Mouse (Mus musculus) heart, embryonic 11.5 days (tissue): ENCODE results near the gene Sympk. TPM values are rescaled to one million over a fixed set of nuclear protein-coding genes. Genes with fewer than 3 reads are reported as not detected.

Source experiments
- ATAC-seq: fragments of 200-750 bp; cut with Nextera tagmentation; replicated peaks from 2 replicates; pipeline ENCODE4 v1.8.0; 2017; ENCODE audit warnings: moderate library complexity; ENCODE audit not compliant: insufficient number of reproducible peaks, low FRiP score, low TSS enrichment
- H3K27ac ChIP-seq: fragments of 300-500 bp; sonication (generic); 2 replicates; pipeline ENCODE4 v1.5.1; 2014; ENCODE audit warnings: mild to moderate bottlenecking, low read depth, low read length
- H3K27me3 ChIP-seq: fragments of 300-500 bp; sonication (generic); 2 replicates; pipeline ENCODE4 v1.6.1; 2014; ENCODE audit warnings: mild to moderate bottlenecking, low read length, mixed read lengths; ENCODE audit not compliant: control insufficient read depth, insufficient read depth
- H3K36me3 ChIP-seq: fragments of 300-500 bp; sonication (generic); 2 replicates; pipeline ENCODE4 v1.6.1; 2014; ENCODE audit warnings: mild to moderate bottlenecking, low read length, moderate library complexity, mixed read lengths; ENCODE audit not compliant: control insufficient read depth, insufficient read depth
- H3K4me1 ChIP-seq: fragments of 300-500 bp; sonication (generic); 2 replicates; pipeline ENCODE4 v1.6.1; 2014; ENCODE audit warnings: low read length; ENCODE audit not compliant: control insufficient read depth, insufficient read depth
- H3K4me2 ChIP-seq: fragments of 300-500 bp; sonication (generic); 2 replicates; pipeline ENCODE4 v1.6.1; 2014; ENCODE audit warnings: mild to moderate bottlenecking, moderate library complexity
- H3K4me3 ChIP-seq: fragments of 300-500 bp; sonication (generic); 2 replicates; pipeline ENCODE4 v1.5.1; 2014; ENCODE audit warnings: low read depth, low read length
- H3K9ac ChIP-seq: fragments of 300-500 bp; sonication (generic); 2 replicates; pipeline ENCODE4 v1.6.1; 2014; ENCODE audit warnings: mild to moderate bottlenecking, low read depth, low read length, moderate library complexity
- H3K9me3 ChIP-seq: fragments of 300-500 bp; sonication (generic); replicated peaks from 2 replicates; pipeline ENCODE4 v1.6.1; 2016; ENCODE audit warnings: low read length; ENCODE audit not compliant: control insufficient read depth
- WGBS: fragments of 180-500 bp; shearing (Covaris S2); extraction: QIAGEN DNeasy Blood & Tissue Kit; methylation state at CpG from one replicate; pipeline ENCODE4 v1.1.7; 2014; ENCODE audit not compliant: insufficient replicate concordance; 5-methylcytosine and 5-hydroxymethylcytosine counted together
- polyA plus RNA-seq: library from polyadenylated mRNA; unstranded; fragments of >200 nt; fragmentation: Nextera tagmentation; extraction: Ambion mirVana; gene quantifications from 2 replicates; pipeline ENCODE4 v1.2.1, GENCODE M21; 2014

Gene Sympk
- polyA plus RNA-seq, 1 experiment from 2014 or later = 17.6 TPM

DNA sequence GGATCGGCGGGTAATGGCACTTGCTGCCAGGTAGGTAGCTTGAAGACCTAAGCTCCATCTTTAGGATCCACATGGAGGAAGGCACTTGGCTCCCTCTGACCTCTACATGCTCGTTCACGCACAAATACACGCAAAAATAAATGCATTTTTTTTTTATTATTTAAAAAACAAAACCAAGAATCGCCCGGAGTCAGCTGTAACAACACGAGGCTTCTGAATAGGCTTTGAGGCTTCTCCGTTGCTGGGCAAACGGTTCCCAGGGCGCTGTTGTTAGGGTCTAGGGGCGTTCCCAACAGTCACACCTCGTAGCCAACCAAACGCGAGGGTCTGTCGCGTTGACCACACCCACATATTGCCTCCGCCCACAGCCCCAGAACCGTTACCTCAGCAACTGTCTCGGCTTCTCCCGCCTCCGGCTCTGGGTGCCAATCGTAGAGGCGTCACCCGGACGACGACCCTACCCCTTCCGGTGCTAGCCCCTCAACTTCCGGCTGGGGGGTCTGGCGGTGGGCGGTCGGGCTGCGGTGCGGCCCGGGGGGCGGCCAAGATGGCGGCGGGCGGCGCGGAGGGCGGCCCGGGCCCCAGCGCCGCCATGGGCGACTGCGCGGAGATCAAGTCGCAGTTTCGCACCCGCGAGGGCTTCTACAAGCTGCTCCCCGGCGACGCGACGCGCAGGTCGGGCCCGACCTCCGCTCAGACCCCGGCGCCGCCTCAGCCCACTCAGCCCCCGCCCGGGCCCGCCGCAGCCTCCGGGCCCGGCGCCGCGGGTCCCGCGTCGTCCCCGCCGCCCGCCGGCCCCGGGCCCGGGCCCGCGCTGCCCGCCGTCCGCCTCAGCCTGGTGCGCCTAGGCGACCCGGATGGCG, 51.8 kb downstream of the Sympk start, which contains the start of gene Dmwd:
Gene Dmwd (plus strand): TSS at position 505 of the 863 bp plus-strand sequence.
- H3K27me3 ChIP-seq = no peaks in the 10 kb centered on the region
- peak within 1 kb of the TSS; percentile 94 for H3K9ac ChIP-seq
- H3K4me1 ChIP-seq = peaks cover 15% of the 10 kb centered on the region
- WGBS = 2% methylated on average over 56 of the region's 91 CpGs
- H3K9me3 ChIP-seq = no peaks in the 10 kb centered on the region
- peak within 1 kb of the TSS; percentile 97 for H3K4me3 ChIP-seq
- H3K36me3 ChIP-seq = peaks cover 19% of the 10 kb centered on the region
- H3K27ac ChIP-seq = peak within 1 kb of the TSS; percentile 81
- peak; percentile 96 for ATAC-seq
- peak within 1 kb of the TSS; percentile 94 for H3K4me2 ChIP-seq

DNA sequence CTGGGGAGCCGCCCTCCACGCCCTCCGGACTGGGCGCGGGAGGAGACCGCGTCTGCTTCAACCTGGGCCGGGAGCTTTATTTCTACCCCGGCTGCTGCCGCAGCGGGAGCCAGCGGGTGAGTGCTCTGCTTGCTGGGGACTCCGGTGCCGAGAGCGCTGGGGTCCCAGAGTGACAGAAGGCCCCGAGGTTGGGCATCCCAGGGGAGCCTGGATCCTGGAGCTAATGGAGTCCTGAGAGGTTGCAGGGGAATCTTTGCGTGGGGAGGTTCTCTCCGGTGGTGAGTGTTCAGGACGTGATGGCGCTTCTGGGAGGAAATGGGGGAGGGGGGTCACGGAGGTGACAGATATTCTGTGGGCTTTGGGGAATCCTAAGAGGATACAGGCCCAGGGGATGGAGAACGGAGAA, 52.4 kb downstream of the Sympk start:
- Histone ChIP-seq H3K36me3 (peaks cover 25% of the 10 kb centered on the region), H3K9me3 (no peaks in the 10 kb centered on the region), H3K9ac (peak overlapping the region; percentile 94), H3K27ac (peak overlapping the region; percentile 81), H3K4me1 (peaks cover 15% of the 10 kb centered on the region), H3K4me3 (peak overlapping the region; percentile 97), H3K4me2 (peak overlapping the region; percentile 94), H3K27me3 (no peaks in the 10 kb centered on the region)
- under 1% methylated on average over 22 of the region's 22 CpGs for WGBS
- ATAC-seq = no peak

DNA sequence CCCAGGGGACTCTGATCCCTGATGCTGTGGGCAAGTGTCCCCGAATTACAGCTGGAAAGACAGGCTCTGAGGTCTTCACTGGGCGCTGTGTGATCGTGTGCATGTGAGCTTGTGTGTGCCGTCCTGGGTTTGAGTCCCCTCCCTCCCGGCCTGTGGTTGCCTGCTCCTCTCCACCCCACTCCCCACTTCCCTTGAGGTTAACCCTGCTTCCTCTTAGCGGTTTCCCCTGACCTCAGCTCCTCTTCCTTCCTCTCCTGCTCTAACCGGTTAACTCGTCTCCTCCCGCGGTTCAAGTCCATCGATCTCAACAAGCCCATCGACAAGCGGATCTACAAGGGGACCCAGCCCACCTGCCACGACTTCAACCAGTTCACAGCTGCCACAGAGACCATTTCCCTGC, 53.6 kb downstream of the Sympk start:
- H3K27ac ChIP-seq = no peak overlapping the region
- ATAC-seq = no peak
- H3K4me2 ChIP-seq = peak overlapping the region; percentile 94
- WGBS = 65% methylated on average over 14 of the region's 14 CpGs
- H3K4me1 ChIP-seq = peaks cover 27% of the 10 kb centered on the region
- H3K9me3 ChIP-seq = no peaks in the 10 kb centered on the region
- H3K9ac ChIP-seq = peak overlapping the region; percentile 94; the same call in 1 of the 2 replicates
- H3K27me3 ChIP-seq = no peaks in the 10 kb centered on the region
- H3K4me3 ChIP-seq = peak overlapping the region; percentile 97
- peaks cover 34% of the 10 kb centered on the region for H3K36me3 ChIP-seq

DNA sequence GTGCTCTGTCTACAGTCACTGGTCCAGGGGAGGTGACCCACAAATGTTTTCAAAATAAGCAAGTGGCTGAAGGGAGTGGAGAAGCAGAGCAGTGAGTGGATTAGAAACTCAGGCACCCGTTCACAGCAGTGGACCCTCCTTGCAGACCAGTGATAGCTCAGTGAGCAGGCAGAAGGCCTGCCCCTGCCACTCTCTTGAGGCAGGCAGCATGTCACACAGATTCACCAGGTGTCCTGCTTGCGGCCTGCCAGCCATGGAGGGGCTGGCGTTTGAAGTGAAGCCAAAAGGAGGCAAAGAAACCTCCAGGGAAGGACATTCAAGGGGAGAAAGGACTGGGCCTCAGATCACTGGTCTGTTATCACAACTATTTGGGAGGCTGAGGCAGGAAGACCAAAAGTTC, 54.6 kb downstream of the Sympk start:
- Histone ChIP-seq H3K27ac (no peak overlapping the region), H3K9me3 (no peaks in the 10 kb centered on the region), H3K9ac (no peak overlapping the region), H3K4me2 (no peak overlapping the region), H3K36me3 (peaks cover 34% of the 10 kb centered on the region), H3K27me3 (no peaks in the 10 kb centered on the region), H3K4me3 (no peak overlapping the region), H3K4me1 (peaks cover 37% of the 10 kb centered on the region)
- 78% methylated on average over 3 of the region's 3 CpGs for WGBS
- ATAC-seq = no peak

DNA sequence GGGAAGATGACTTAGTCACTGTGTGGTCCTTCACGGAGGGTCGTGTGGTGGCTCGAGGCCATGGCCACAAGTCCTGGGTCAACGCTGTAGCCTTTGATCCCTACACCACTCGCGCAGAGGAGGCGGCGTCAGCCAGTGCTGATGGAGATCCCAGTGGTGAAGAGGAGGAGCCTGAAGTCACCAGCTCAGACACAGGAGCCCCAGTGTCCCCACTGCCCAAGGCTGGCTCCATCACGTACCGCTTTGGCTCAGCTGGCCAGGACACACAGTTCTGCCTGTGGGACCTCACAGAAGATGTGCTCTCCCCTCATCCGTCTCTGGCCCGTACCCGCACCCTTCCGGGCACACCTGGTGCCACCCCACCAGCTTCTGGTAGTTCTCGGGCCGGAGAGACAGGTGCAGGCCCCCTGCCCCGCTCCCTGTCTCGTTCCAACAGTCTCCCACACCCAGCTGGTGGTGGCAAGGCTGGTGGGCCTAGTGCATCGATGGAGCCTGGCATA, 56.3 kb downstream of the Sympk start:
- no peak overlapping the region for H3K4me2 ChIP-seq
- no peak for ATAC-seq
- no peaks in the 10 kb centered on the region for H3K9me3 ChIP-seq
- no peak overlapping the region for H3K4me3 ChIP-seq
- peaks cover 52% of the 10 kb centered on the region for H3K4me1 ChIP-seq
- H3K27ac ChIP-seq = no peak overlapping the region
- WGBS = 86% methylated on average over 19 of the region's 19 CpGs
- H3K36me3 ChIP-seq = peaks cover 34% of the 10 kb centered on the region
- H3K9ac ChIP-seq = no peak overlapping the region
- no peaks in the 10 kb centered on the region for H3K27me3 ChIP-seq

GRCm38 (mm10) chr7:19082171-19082570, 58.0 kb downstream of the Sympk start:
- Histone ChIP-seq H3K4me2 (no peak overlapping the region; the same call in 1 of the 2 replicates), H3K4me3 (no peak overlapping the region), H3K4me1 (peaks cover 59% of the 10 kb centered on the region), H3K36me3 (peaks cover 34% of the 10 kb centered on the region), H3K27me3 (no peaks in the 10 kb centered on the region), H3K9me3 (no peaks in the 10 kb centered on the region), H3K9ac (no peak overlapping the region), H3K27ac (peak overlapping the region; percentile 68)
- WGBS = 87% methylated on average over 4 of the region's 4 CpGs
- ATAC-seq = no peak

DNA sequence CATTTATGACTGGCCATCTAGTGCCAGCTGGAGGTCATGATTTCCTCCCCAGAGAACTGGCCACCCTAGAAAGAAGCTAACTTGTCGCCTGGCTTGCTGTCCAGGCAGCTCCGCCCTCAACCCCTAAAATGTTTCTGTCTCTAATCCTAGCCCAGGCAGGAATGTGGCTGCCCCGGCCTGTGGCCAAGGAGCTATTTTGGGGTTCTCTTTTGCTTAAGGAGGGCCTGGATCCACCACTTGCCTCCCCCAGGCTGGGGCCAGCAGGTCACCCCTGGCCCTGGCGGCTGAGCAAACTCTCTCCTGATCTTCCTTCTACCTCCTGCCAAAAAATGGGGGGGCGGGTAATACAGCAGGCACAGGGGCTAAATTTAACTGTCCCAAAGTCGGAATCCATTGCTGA, 58.9 kb downstream of the Sympk start:
- Histone ChIP-seq H3K4me3 (peak overlapping the region; percentile 8; the same call in 1 of the 2 replicates), H3K4me2 (peak overlapping the region; percentile 50), H3K4me1 (peaks cover 53% of the 10 kb centered on the region), H3K27ac (peak overlapping the region; percentile 68), H3K9me3 (no peaks in the 10 kb centered on the region), H3K36me3 (peaks cover 41% of the 10 kb centered on the region), H3K27me3 (no peaks in the 10 kb centered on the region), H3K9ac (peak overlapping the region; percentile 52)
- 41% methylated on average over 6 of the region's 6 CpGs for WGBS
- no peak for ATAC-seq

GRCm38 (mm10) chr7:19083701-19084100, 59.5 kb downstream of the Sympk start, which contains the start of gene Dmpk:
Gene Dmpk, plus strand, starts transcription at chr7:19083849.
- Histone ChIP-seq H3K36me3 (peaks cover 37% of the 10 kb centered on the region), H3K4me1 (peaks cover 53% of the 10 kb centered on the region), H3K27me3 (no peaks in the 10 kb centered on the region), H3K9ac (peak within 1 kb of the TSS; percentile 52), H3K9me3 (no peaks in the 10 kb centered on the region), H3K4me3 (peak within 1 kb of the TSS; percentile 25), H3K4me2 (peak within 1 kb of the TSS; percentile 50), H3K27ac (peak within 1 kb of the TSS; percentile 70)
- WGBS = 33% methylated on average over 10 of the region's 10 CpGs
- peak; percentile 27 for ATAC-seq
